Mouse (Mus musculus) thymus, adult 2 months (tissue): Measurements from ENCODE around the gene Gpr153.

Experiments used
- CTCF ChIP-seq: fragments of 200-500 bp; IDR thresholded peaks from 2 replicates; pipeline ENCODE4 v1.5.1; 2012; ENCODE audit warnings: mild to moderate bottlenecking, control low read depth, low read length, moderate library complexity, borderline replicate concordance; ENCODE audit not compliant: control insufficient read depth, poor library complexity, insufficient read depth; ENCODE audit errors: extremely low read depth
- POLR2A ChIP-seq: fragments of 200-500 bp; IDR thresholded peaks from 2 replicates; pipeline ENCODE4 v1.6.1; 2012; ENCODE audit warnings: mild to moderate bottlenecking, low read length, control low read depth, moderate library complexity; ENCODE audit not compliant: control insufficient read depth, poor library complexity, insufficient read depth; ENCODE audit errors: extremely low read depth

DNA sequence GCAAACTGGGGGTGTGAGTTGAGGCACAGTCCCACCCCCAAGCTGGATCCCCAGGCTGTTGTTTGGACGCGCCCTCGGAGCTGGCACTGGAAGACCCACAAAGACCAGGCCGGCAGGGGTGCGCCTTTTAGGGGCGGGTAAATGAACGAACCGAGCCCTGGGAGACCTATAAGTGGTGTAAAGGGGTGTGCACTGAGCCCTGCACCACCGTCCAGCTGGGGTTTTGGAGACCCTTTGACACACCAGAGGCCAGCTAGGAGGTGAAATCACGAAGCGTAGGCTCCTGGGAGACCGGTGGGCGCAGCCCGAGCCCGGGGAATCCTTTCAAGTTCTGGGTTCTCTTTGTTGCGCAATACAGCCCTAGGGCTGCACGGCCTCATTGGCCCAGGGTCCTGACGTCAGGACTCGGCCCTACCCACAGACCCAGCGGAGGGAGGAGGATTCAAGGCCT lies 674 bp downstream of the Gpr153 start:
- TF ChIP-seq POLR2A (no peak), CTCF (no peak)
